Mouse (Mus musculus) adrenal gland, adult 2 months (tissue): Measurements from ENCODE around the gene Rab31. TPM values are rescaled to one million over a fixed set of nuclear protein-coding genes. Genes with fewer than 3 reads are reported as not detected.

Experiments used
- DNase-seq: peaks from one replicate; pipeline ENCODE4 v3.0.0; 2021
- polyA plus RNA-seq: library from polyadenylated mRNA; depleted of rRNA; stranded (reverse); fragments of >200 nt; gene quantifications from 2 replicates; pipeline ENCODE4 v1.2.3, GENCODE M21; 2012
- total RNA-seq, 2 experiments: library from RNA; stranded (reverse); gene quantifications; 2 replicates each; pipeline ENCODE4 v1.2.3; 2021

Rab31 gene
- total and polyA plus RNA-seq, 3 experiments, result 16.7 to 48.2 (median 36.7) TPM

DNA sequence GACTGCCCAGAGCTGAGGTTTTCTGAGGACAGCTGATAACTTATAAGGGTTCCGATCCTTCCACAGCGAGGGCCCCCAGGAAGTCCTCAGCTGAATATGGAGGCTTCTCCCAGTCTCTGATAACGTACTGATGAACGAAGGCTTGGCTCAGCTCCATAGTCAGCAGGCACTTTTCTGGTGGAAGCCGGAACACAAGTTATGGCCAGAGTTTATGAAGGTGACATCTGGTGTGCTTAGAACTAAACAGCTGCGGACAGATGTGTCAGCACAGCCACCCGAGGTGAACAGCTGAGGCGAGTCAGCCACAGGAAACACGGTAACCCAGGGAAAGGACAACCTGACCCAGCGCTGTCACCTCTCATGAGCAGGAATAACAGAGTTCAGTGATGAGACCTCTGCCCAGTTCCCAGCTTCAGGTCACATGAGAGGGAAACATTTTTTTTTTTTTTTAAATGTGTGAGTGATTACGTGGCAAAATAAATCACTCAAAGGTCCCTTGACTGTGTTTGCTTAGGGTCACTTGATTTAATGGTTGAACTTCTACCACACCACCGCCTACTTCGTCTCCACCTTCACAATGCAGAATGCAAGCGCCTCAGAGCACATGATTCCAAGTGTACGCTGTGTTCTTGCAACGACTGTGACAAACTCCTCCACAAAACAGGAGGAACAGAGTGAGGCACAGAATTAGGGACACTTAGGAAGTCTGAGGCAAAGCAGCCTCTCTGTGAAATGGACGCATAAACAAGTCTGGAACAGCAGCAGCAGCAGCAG, 106.0 kb downstream of the Rab31 start:
- DNase-seq, result peak; percentile 33

- DNase-seq, result no peak
These were observed 106.7 kb downstream of the Rab31 start for GRCm38 (mm10) chr17:65665786-65666387.

DNA sequence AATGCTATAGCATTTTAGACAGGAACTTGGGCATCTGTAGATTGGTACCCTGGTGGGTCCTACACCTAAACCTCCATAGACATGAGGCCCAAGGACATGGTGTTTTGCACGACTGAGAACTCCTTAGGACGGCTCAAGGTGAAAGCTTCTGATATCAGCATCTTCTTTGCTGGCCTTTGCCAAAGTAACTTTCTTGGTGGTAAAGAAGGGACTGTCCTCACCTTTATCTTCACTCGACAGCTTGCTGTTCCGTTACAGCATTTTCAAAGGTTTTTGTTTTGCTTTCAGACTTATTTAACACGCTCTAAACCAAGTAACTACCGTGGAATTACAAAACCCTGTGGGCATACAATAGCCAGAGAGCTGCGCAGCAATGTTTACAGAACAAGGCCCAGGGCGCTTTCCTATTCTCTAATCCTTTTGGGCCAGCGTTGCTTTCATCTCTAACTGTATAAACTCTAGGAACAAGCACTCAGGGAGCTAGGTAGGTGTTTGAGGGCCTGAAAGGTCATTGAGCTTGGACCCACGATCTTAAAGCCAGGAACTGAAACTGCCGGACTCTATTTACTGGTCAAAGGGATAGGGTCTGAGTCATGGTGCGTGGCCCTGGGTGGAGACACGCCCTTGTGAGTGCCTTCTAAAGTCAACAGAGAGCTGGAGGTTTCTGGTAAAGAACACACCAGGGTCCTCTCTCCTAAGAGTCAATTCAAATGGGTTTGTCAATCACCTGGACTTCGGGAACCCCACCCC, 109.0 kb downstream of the Rab31 start:
- peak; percentile 49 for DNase-seq

DNA sequence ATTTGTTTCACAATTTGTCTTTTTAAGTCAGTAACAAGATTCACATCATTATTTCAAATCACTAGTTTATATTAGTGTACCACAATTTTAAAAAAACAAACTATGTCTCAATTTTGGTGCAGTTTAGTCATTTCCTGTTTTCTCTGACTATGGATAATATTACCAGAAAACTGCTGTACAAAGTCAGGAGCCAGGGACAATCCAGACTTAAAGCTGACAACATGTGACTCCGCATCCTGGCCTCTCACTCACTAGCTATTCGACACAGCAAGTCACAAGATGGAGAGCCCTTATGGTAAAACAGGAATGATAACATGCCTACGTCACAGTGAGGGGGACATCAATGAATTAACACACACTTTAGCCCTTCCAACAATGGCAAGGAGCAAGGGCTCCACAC, 109.9 kb downstream of the Rab31 start:
- no peak for DNase-seq

DNA sequence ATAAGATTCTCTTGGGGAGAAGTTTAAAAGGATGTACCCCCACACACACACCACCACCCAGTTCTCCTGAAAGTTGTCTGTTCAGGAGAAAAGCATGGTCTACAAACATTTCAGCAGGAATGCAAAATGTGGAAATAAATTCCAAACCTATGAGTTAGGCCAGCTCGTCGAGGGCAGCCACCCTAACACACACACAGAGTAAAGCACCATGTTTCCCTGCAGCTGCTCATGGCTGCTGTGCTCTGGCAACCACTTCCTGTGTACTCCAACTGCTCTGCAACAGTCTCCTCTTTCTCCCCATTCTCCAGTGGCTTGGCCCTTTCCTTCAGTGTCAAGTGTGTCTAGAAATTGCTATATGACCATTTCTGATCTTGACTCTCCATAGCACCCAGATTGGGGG, 114.1 kb downstream of the Rab31 start:
- DNase-seq, result no peak

DNA sequence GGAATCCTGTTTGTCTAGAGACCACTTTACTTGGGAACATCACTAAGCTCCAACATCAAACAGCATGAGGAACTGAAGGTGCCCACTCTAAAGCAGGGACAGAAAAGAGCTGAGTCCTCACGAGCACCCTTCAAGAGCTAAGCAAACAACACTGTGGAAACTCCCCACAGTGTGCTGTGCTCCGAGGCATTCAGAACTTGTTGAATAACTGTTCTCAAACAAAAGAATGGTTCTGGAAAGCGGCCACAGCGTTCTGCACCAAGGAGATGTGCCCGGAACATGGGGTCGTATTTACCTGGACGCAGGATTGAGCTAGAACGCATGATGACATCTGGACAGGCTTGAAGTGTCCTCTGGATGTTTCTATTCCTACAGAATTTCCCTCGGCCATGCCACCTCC, 114.6 kb downstream of the Rab31 start:
- no peak for DNase-seq

- DNase-seq, result peak; percentile 10
These were observed 115.8 kb downstream of the Rab31 start for GRCm38 (mm10) chr17:65656731-65657130.

GRCm38 (mm10) chr17:65656076-65656475, 116.5 kb downstream of the Rab31 start:
- no peak for DNase-seq

DNA sequence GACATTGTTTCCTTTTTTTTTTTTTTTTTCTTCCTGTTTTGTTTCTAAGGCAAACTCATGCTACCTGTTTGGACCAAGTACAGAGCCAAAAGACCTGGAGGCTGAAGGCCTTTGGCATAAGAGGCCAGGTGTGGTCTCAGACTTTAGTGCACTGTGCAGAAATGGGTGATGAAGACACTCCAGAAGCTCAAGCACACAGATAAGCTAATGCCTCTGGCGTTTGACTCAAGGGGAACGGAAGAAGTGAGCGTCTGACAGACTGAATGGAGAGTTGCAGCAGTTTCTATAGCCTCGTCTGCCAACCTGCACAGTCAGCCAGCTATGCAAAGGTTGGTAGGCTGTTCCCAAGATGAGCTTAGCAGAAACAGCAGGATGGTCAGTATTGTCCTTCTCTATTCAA, 116.9 kb downstream of the Rab31 start:
- DNase-seq, result no peak

- DNase-seq, result no peak
These were observed 122.0 kb downstream of the Rab31 start for GRCm38 (mm10) chr17:65650598-65650997.

GRCm38 (mm10) chr17:65649175-65649493, 123.4 kb downstream of the Rab31 start:
- DNase-seq, result peak; percentile 72

DNA sequence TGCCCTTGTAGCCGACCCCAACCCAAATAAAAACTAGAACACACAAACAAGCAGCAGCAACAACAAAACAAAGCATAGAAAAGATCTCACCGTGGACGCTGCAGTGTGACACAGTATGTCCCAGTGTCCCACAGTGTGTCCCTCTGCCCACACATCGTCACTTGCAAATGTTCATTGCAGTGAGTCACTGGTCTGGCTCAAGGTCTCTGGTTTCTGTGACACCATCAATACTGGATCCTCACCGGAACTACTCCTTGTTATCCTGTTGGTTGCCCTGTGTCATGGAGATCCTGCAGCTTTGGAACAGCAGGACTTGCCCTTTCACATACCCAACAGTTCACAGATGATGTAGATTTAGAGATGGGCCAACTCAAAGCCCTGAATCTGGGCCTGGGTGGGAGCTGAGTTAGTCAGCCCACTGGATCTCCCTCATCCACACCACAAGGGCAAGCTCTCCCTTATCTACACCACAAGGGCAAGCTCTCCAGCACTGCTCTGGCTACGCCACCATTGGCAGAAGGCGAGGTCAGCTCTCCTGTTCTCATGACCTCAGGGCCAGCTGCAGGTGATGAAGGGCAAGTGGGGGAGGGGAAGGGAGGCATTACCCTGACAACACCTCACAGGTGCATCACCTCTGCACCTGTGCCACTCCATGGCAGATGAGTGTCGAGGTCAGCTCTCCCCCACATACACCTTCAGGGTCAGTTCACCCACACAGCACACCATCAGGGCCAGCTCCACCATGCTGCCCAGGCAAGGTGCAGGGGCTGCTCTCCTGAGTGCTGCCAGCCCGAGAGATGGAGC, 124.0 kb downstream of the Rab31 start:
- DNase-seq, result peak; percentile 88

DNA sequence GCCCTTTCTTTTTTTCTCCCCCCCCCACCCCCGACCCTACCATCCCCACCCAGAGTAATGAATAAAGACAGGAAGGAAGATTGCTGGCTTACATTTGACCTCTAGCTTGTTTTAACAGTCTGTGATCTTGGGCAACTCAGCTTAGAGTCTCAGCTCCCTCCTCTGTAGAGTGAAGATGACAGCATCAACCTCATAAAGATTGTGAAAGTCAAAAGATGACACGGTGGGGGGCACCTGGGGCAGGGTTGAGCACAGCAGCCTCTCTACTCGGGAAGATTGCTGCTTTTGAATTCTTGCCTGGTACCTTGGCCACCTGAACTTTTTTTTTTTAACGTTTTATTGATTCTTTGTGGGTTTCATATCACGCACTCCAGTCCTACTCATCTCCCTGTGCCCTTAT, 124.6 kb downstream of the Rab31 start:
- peak; percentile 17 for DNase-seq

- peak; percentile 92 for DNase-seq
These were observed 125.3 kb downstream of the Rab31 start for GRCm38 (mm10) chr17:65647226-65647625.

DNA sequence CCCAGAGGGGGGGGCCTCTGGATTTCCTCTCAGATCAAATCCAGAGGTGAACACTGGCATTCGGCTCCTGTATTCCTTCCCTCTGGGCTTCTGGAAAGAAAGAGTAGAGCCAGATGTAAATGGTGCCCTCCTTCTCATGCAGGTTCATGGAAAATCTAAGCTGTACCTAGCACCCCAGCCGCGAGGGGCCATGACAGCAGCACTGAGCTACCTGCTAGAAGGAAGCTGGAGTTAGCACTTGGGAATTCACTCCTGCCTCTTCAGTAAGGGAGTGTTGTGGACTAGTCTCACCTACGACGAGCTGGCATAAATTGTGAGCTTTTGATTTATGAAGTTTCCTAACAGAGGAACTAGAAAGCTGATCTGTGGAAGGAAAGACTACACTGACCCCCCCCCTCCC, 129.0 kb downstream of the Rab31 start:
- no peak for DNase-seq

GRCm38 (mm10) chr17:65643051-65643521, 129.5 kb downstream of the Rab31 start:
- DNase-seq, result no peak

DNA sequence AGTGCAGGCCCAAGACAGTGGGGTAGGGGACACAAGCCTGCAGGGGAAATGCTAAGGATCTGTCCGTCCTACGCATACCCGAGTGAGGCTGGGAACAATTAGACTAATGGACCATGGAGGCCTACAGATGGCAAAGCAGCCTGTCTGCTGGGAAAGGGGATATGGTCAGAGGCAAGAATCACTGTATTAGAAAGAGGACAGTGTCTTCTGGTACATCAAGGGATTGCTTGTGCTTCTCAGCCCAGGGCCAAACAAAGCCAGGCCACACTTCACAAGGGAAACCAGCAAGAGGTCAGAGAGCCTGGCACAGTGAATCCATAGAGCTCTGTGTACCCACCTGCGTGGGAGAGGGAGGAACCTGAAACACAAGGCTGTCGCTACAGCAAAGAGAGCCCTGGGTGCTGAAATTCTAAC, 130.0 kb downstream of the Rab31 start:
- no peak for DNase-seq

GRCm38 (mm10) chr17:65641734-65642218, 130.8 kb downstream of the Rab31 start, which contains the start of gene Txndc2:
TSS of gene Txndc2 (minus strand) at chr17:65642168.
- DNase-seq, result no peak

DNA sequence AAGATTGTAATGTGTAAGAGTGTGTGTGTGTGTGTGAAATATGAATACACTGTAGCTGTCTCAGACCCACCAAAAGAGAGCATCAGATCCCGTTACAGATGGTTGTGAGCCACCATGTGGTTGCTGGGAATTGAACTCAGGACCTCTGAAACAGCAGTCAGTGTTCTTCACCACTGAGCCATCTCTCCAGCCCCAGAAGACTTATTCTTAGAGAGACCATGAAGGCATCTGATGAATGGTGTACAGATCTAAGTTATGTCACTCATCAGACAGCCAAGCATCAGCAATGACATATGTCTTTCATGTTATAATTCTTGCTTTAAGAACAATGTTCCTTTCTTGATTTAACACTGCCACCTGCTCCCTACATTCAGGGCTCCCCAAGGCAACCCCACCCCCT, 133.4 kb downstream of the Rab31 start:
- no peak for DNase-seq

DNA sequence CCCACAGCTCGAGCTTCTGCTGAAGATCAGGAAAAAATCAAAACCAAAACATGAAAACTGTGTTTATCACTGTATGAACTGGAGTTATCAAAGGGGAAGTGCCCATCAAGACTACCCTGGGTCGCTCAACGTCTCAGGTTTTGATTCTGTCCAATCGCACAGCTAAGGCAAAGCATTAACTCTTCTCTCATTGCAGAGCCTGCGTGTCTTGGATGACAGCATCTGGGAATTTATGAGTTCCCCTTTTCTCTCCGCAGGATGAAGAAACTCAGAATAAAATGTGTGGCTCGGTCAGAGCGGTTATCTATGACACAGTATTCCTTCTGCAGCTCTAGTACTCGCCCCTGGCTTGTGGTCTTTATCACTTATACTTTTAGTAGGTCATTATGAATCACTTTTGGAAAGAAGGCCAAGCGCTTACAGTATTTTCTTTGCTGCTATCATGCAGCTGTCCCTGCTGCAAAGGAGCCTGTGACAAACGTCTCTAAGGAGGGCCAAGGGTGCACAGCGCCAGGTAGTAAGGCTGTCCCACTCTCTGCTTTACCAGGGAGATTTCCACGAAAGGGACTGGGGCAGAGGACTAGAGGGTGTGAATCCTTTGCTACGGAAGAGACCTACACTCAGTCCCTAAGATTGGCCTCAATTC, 136.7 kb downstream of the Rab31 start:
- peak; percentile 52 for DNase-seq

- DNase-seq, result no peak
These were observed 142.6 kb downstream of the Rab31 start for GRCm38 (mm10) chr17:65629943-65630342.
